Mouse (Mus musculus) CH12.LX (cell line): ENCODE results near the gene Syngr2. TPM values are rescaled to one million over a fixed set of nuclear protein-coding genes. Genes with fewer than 3 reads are reported as not detected.

Experiments used
- DNase-seq: peaks from one replicate; pipeline ENCODE4 v3.0.0-alpha.2; 2013; ENCODE audit errors: extremely low read depth
- H3K27ac ChIP-seq: 2 replicates; pipeline ENCODE4 v1.5.1; 2012; ENCODE audit warnings: low read depth, mild to moderate bottlenecking, control low read depth, moderate library complexity; ENCODE audit not compliant: insufficient read depth
- H3K27me3 ChIP-seq: replicated peaks from 2 replicates; pipeline ENCODE3; 2012; ENCODE audit warnings: inconsistent platforms
- H3K36me3 ChIP-seq, 2 experiments: replicated peaks in 1 of 2; 2 replicates each; pipeline versions ENCODE3 to v1.6.1; 2012; ENCODE audit warnings: inconsistent platforms in 1 of 2, low read length in 1 of 2, mild to moderate bottlenecking in 1 of 2, mixed read lengths in 1 of 2, moderate library complexity in 1 of 2; ENCODE audit not compliant: control insufficient read depth in 1 of 2, insufficient read depth in 1 of 2
- H3K4me1 ChIP-seq, 2 experiments: 2 replicates each; pipeline ENCODE4 v1.6.1; 2012; ENCODE audit warnings: inconsistent platforms in 1 of 2, moderate library complexity in 1 of 2; ENCODE audit not compliant: insufficient read depth in 2 of 2, control insufficient read depth in 1 of 2
- H3K4me2 ChIP-seq: 2 replicates; pipeline ENCODE4 v1.6.1; 2012; ENCODE audit warnings: low read depth, mild to moderate bottlenecking, control low read depth; ENCODE audit not compliant: poor library complexity, insufficient read depth, severe bottlenecking
- H3K4me3 ChIP-seq, 3 experiments: fragments of 150-350 bp in 1 of 3; sonication (generic) in 1 of 3; replicated peaks in 1 of 3; 2 replicates each; pipeline versions ENCODE3 to v1.5.1; 2011 to 2012; ENCODE audit warnings: low read depth in 2 of 3, low read length in 2 of 3, mild to moderate bottlenecking in 2 of 3, moderate library complexity in 2 of 3, control low read depth in 1 of 3, improper control_type of control experiment in 1 of 3, inconsistent platforms in 1 of 3, mixed read lengths in 1 of 3; ENCODE audit not compliant: poor library complexity in 1 of 3
- H3K79me2 ChIP-seq: replicated peaks from 2 replicates; pipeline ENCODE4 v1.6.1; 2012; ENCODE audit warnings: mild to moderate bottlenecking, moderate library complexity; ENCODE audit not compliant: control insufficient read depth, poor library complexity, insufficient read depth, severe bottlenecking; ENCODE audit errors: extremely low read depth
- H3K9ac ChIP-seq: 2 replicates; pipeline ENCODE4 v1.6.1; 2012; ENCODE audit warnings: low read depth, mild to moderate bottlenecking, control low read depth, moderate library complexity; ENCODE audit not compliant: insufficient read depth
- H3K9me3 ChIP-seq: replicated peaks from 2 replicates; pipeline ENCODE3; 2012; ENCODE audit warnings: low read length, inconsistent platforms, mixed read lengths
- E2F4 ChIP-seq: IDR thresholded peaks from 2 replicates; pipeline ENCODE4 v1.6.1; 2011; ENCODE audit warnings: low read depth, low read length, improper control_type of control experiment; ENCODE audit not compliant: insufficient replicate concordance
- ELF1 ChIP-seq: IDR thresholded peaks from 2 replicates; pipeline ENCODE4 v1.6.1; 2014; ENCODE audit warnings: low read depth, mild to moderate bottlenecking, inconsistent platforms, low read length, improper control_type of control experiment
- EP300 ChIP-seq: IDR thresholded peaks from 2 replicates; pipeline ENCODE4 v1.6.1; 2011; ENCODE audit warnings: low read length, improper control_type of control experiment
- GABPA ChIP-seq: IDR thresholded peaks from 2 replicates; pipeline ENCODE4 v1.6.1; 2012; ENCODE audit warnings: low read depth, low read length, improper control_type of control experiment, inconsistent platforms; ENCODE audit not compliant: insufficient replicate concordance
- IRF4 ChIP-seq: IDR thresholded peaks from 2 replicates; pipeline ENCODE4 v1.6.1; 2014; ENCODE audit warnings: low read depth, mild to moderate bottlenecking, inconsistent platforms, low read length, improper control_type of control experiment
- JUN ChIP-seq: IDR thresholded peaks from 2 replicates; pipeline ENCODE4 v1.6.1; 2011; ENCODE audit warnings: low read depth, mild to moderate bottlenecking, low read length, improper control_type of control experiment, moderate library complexity; ENCODE audit not compliant: insufficient read depth
- JUND ChIP-seq: conservative IDR thresholded peaks from 2 replicates; pipeline ENCODE4 v1.6.1; 2011; ENCODE audit warnings: low read depth, low read length, improper control_type of control experiment
- MAX ChIP-seq: IDR thresholded peaks from 2 replicates; pipeline ENCODE4 v1.6.1; 2011; ENCODE audit warnings: low read length, improper control_type of control experiment
- MAZ ChIP-seq: IDR thresholded peaks from 2 replicates; pipeline ENCODE4 v1.6.1; 2012; ENCODE audit warnings: low read depth, mild to moderate bottlenecking, inconsistent platforms, low read length, improper control_type of control experiment, moderate library complexity
- MEF2A ChIP-seq: IDR thresholded peaks from 2 replicates; pipeline ENCODE4 v1.6.1; 2014; ENCODE audit warnings: low read depth, mild to moderate bottlenecking, inconsistent platforms, low read length, improper control_type of control experiment, borderline replicate concordance
- MXI1 ChIP-seq: IDR thresholded peaks from 2 replicates; pipeline ENCODE4 v1.6.1; 2011; ENCODE audit warnings: mild to moderate bottlenecking, low read depth, low read length, improper control_type of control experiment
- MYC ChIP-seq: IDR thresholded peaks from 2 replicates; pipeline ENCODE4 v1.6.1; 2011; ENCODE audit warnings: low read depth, mild to moderate bottlenecking, improper control_type of control experiment, low read length
- NELFE ChIP-seq: IDR thresholded peaks from 2 replicates; pipeline ENCODE4 v1.6.1; 2011; ENCODE audit warnings: low read depth, low read length, improper control_type of control experiment
- PAX5 ChIP-seq: IDR thresholded peaks from 2 replicates; pipeline ENCODE4 v1.6.1; 2012; ENCODE audit warnings: low read length, inconsistent platforms, mixed read lengths
- POLR2A ChIP-seq: IDR thresholded peaks from 2 replicates; pipeline ENCODE4 v1.6.1; 2011; ENCODE audit warnings: low read depth, mild to moderate bottlenecking, improper control_type of control experiment, low read length
- RAD21 ChIP-seq: IDR thresholded peaks from 2 replicates; pipeline ENCODE4 v1.6.1; 2011; ENCODE audit warnings: low read depth, mild to moderate bottlenecking, low read length, improper control_type of control experiment, moderate library complexity
- TBP ChIP-seq: conservative IDR thresholded peaks from 2 replicates; pipeline ENCODE4 v1.6.1; 2011; ENCODE audit warnings: low read depth, low read length, improper control_type of control experiment
- USF2 ChIP-seq: conservative IDR thresholded peaks from 2 replicates; pipeline ENCODE4 v1.6.1; 2011; ENCODE audit warnings: low read depth, low read length, improper control_type of control experiment
- ZC3H11A ChIP-seq: IDR thresholded peaks from 2 replicates; pipeline ENCODE4 v1.6.1; 2012; ENCODE audit warnings: low read depth, mild to moderate bottlenecking, inconsistent platforms, low read length, improper control_type of control experiment
- ZKSCAN1 ChIP-seq: IDR thresholded peaks from 2 replicates; pipeline ENCODE4 v1.6.1; 2012; ENCODE audit warnings: low read depth, inconsistent platforms, low read length, improper control_type of control experiment, borderline replicate concordance
- ZMIZ1 ChIP-seq: IDR thresholded peaks from 2 replicates; pipeline ENCODE4 v1.6.1; 2012; ENCODE audit warnings: low read depth, mild to moderate bottlenecking, inconsistent platforms, low read length, improper control_type of control experiment
- ZNF384 ChIP-seq: IDR thresholded peaks from 2 replicates; pipeline ENCODE4 v1.6.1; 2012; ENCODE audit warnings: low read depth, low read length, improper control_type of control experiment, inconsistent platforms
- dilution Hi-C: fragments of 300-500 bp; cut with MboI; formaldehyde crosslinking; loops from 2 replicates; pipeline ENCODE4 v1.14.3; 2020; ENCODE audit warnings: low sequenced_read_pairs; ENCODE audit not compliant: extremely low pct_unique_long_range_greater_than_20kb, extremely low pct_ligation_motif_present
- in situ Hi-C: fragments of 300-500 bp; cut with MboI; formaldehyde crosslinking; loops from 3 replicates; pipeline ENCODE4 v1.14.3; 2019; ENCODE audit warnings: low sequenced_read_pairs, low pct_ligation_motif_present, low pct_unique_long_range_greater_than_20kb, mixed read lengths
- polyA plus RNA-seq: library from polyadenylated mRNA; unstranded; fragments of >175 nt; gene quantifications from 2 replicates; pipeline ENCODE4 v1.2.1, GENCODE M21; 2012; ENCODE audit warnings: low read depth; ENCODE audit not compliant: insufficient read length
- total RNA-seq, 2 experiments: library from RNA; depleted of rRNA; stranded (reverse); fragments of 300-350 nt in 1 of 2; fragments of >200 nt in 1 of 2; gene quantifications; 2 replicates each; pipeline ENCODE4 v1.2.3; 2012 to 2014

The Syngr2 gene
- total and polyA plus RNA-seq, 3 experiments: 409 to 654 (median 553) TPM

DNA sequence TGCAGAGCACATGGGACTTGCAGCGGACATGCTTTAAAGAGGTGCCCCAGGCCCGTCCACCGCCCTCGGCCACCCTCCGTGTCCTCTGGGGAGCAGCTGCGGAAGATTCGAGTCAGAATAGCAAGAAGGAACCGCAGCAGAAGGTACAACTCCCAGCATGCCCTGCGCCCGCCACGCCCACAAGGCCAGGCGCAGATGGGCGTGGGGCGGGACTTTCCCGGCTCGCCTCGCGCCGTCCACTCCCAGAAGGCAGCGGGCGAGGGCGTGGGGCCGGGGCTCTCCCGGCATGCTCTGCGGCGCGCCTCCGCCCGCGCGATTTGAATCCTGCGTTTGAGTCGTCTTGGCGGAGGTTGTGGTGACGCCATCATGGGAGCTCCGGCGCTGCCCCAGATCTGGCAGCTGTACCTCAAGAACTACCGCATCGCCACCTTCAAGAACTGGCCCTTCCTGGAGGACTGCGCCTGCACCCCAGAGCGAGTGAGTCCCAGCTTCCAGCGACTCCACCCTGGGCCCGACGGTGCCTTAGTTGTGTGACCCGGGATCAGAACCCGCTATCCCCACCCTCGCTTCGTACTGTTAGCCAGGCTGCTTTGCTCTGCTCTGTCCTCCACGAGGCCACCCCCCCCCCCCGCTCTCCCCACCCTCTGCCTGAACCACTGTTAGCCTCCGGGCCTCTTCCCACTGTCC is 39.7 kb downstream of the Syngr2 start, which contains the start of gene Birc5 (continued):
- TF ChIP-seq POLR2A (peak; percentile 98), MXI1 (peak; percentile 89), JUN (no peak), IRF4 (peak; percentile 88)
- TF ChIP-seq, all 38 proteins: peak for 26

DNA sequence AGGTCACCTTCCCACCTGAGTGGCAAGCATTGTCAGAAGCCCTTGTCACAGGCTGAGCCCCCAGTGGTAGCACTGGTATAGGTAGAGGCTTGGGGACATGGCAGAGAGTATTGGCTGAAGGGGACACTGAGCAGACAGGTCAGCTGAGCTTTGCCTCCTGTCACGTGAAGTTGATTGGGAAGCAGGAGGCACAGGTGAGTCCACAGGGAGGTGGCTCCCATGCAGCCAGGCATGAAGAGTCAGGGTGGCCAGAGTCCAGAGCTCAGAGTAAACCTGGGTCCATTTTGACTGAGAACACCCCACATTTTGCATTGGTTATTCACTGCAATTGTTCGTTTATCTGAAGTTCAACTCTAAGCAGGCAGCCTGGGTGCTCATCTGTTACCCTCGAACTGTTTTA is 43.4 kb downstream of the Syngr2 start:
- Histone ChIP-seq H3K36me3 (peaks cover 48 to 68% of the 10 kb centered on the region in 2 experiments), H3K27ac (no peak overlapping the region), H3K4me3 (no peak overlapping the region), H3K9ac (no peak overlapping the region), H3K4me1 (peaks cover 4 to 22% of the 10 kb centered on the region in 2 experiments), H3K27me3 (no peaks in the 10 kb centered on the region), H3K9me3 (peaks cover 13% of the 10 kb centered on the region), H3K79me2 (peaks cover 37% of the 10 kb centered on the region), H3K4me2 (no peak overlapping the region)
- dilution Hi-C loops: no loop called here
- TF ChIP-seq USF2 (no peak), ZMIZ1 (no peak), MAZ (no peak), RAD21 (no peak), E2F4 (no peak), ZC3H11A (no peak), GABPA (no peak), ZKSCAN1 (no peak), JUND (no peak), MEF2A (no peak), EP300 (no peak), MAX (no peak), ZNF384 (no peak), NELFE (no peak), POLR2A (no peak), PAX5 (no peak), MYC (no peak), TBP (no peak), ELF1 (no peak), IRF4 (no peak)
- in situ Hi-C loops: no loop called here
- no peak for DNase-seq
